Mouse (Mus musculus) G1E (cell line): Measurements from ENCODE around the gene Vav3. TPM values are rescaled to one million over a fixed set of nuclear protein-coding genes. Genes with fewer than 3 reads are reported as not detected.

Experiments used
- ATAC-seq: 2 replicates; pipeline ENCODE4 v1.8.0; 2016; ENCODE audit warnings: mild to moderate bottlenecking; ENCODE audit not compliant: insufficient number of reproducible peaks, poor library complexity, low FRiP score, severe bottlenecking; ENCODE audit errors: extremely low read depth
- DNase-seq: peaks from one replicate; pipeline ENCODE4 v3.0.0; 2012; ENCODE audit warnings: low spot score
- H3K27me3 ChIP-seq: 2 replicates; pipeline ENCODE4 v1.6.1; 2012; ENCODE audit warnings: mild to moderate bottlenecking, low read length, inconsistent platforms; ENCODE audit not compliant: insufficient read depth
- H3K36me3 ChIP-seq: replicated peaks from 2 replicates; pipeline ENCODE3; 2012; ENCODE audit warnings: mild to moderate bottlenecking, inconsistent platforms
- H3K4me1 ChIP-seq: 2 replicates; pipeline ENCODE4 v1.6.1; 2012; ENCODE audit warnings: low read depth, low read length, inconsistent platforms, mixed read lengths; ENCODE audit not compliant: insufficient read depth
- H3K4me3 ChIP-seq: 2 replicates; pipeline ENCODE4 v1.5.1; 2012; ENCODE audit warnings: low read depth, mild to moderate bottlenecking, inconsistent platforms, low read length, moderate library complexity, mixed read lengths
- H3K9me3 ChIP-seq: replicated peaks from 2 replicates; pipeline ENCODE4 v1.6.1; 2012; ENCODE audit warnings: inconsistent platforms
- CTCF ChIP-seq: IDR thresholded peaks from 2 replicates; pipeline ENCODE4 v1.5.1; 2012; ENCODE audit warnings: low read depth, low read length, inconsistent platforms, mixed read lengths
- GATA1 ChIP-seq: IDR thresholded peaks from 2 replicates; pipeline ENCODE4 v1.6.1; 2012; ENCODE audit warnings: borderline replicate concordance, low read length, inconsistent platforms, mixed read lengths
- GATA2 ChIP-seq: IDR thresholded peaks from 2 replicates; pipeline ENCODE4 v1.6.1; 2012; ENCODE audit warnings: low read depth, low read length, inconsistent platforms, borderline replicate concordance
- POLR2AphosphoS5 ChIP-seq: IDR thresholded peaks from 2 replicates; pipeline ENCODE4 v1.6.1; 2012; ENCODE audit warnings: low read depth, low read length, inconsistent platforms; ENCODE audit not compliant: insufficient replicate concordance
- TAL1 ChIP-seq: conservative IDR thresholded peaks from 2 replicates; pipeline ENCODE4 v1.6.1; 2012; ENCODE audit warnings: low read depth, low read length, inconsistent platforms, mixed read lengths
- polyA plus RNA-seq: library from polyadenylated mRNA; stranded (reverse); fragments of >175 nt; gene quantifications from 2 replicates; pipeline ENCODE4 v1.2.3, GENCODE M21; 2012
- total RNA-seq, 2 experiments: library from RNA; stranded (forward) in 1 of 2; stranded (reverse) in 1 of 2; fragments of 200-1000 nt in 1 of 2; fragments of >200 nt in 1 of 2; fragmentation: Nextera tagmentation in 1 of 2; gene quantifications; 2 replicates each; pipeline ENCODE4 v1.2.3; 2014 to 2017

The Vav3 gene
- total and polyA plus RNA-seq, 3 experiments, result 0.05 TPM; not detected in 2

- no peak for ATAC-seq
- Histone ChIP-seq H3K36me3 (no peaks in the 10 kb centered on the region), H3K4me1 (no peaks in the 10 kb centered on the region), H3K27me3 (no peaks in the 10 kb centered on the region), H3K4me3 (no peak overlapping the region), H3K9me3 (peaks cover 24% of the 10 kb centered on the region)
- DNase-seq, result no peak
- TF ChIP-seq POLR2AphosphoS5, result no peak
- no peak for TF ChIP-seq GATA1
- no peak for TF ChIP-seq GATA2
- no peak for TF ChIP-seq TAL1
- no peak for TF ChIP-seq CTCF
Observed at GRCm38 (mm10) chr3:109573549-109574146, 233.2 kb downstream of the Vav3 start.

- TF ChIP-seq CTCF (no peak), TAL1 (no peak), POLR2AphosphoS5 (no peak), GATA2 (no peak), GATA1 (no peak)
- peaks cover 26% of the 10 kb centered on the region for H3K9me3 ChIP-seq
- no peaks in the 10 kb centered on the region for H3K4me1 ChIP-seq
- no peaks in the 10 kb centered on the region for H3K27me3 ChIP-seq
- ATAC-seq (no peak), DNase-seq (no peak)
- no peaks in the 10 kb centered on the region for H3K36me3 ChIP-seq
- H3K4me3 ChIP-seq, result no peak overlapping the region
Observed at GRCm38 (mm10) chr3:109574161-109574560, 233.7 kb downstream of the Vav3 start.

- Histone ChIP-seq H3K4me1 (no peaks in the 10 kb centered on the region), H3K36me3 (no peaks in the 10 kb centered on the region), H3K27me3 (no peaks in the 10 kb centered on the region), H3K9me3 (peaks cover 17% of the 10 kb centered on the region), H3K4me3 (no peak overlapping the region)
- no peak for DNase-seq
- TF ChIP-seq TAL1 (no peak), CTCF (no peak), GATA1 (no peak)
- no peak for ATAC-seq
Observed at GRCm38 (mm10) chr3:109578347-109578746, 237.9 kb downstream of the Vav3 start.

- peaks cover 15% of the 10 kb centered on the region for H3K9me3 ChIP-seq
- no peak overlapping the region for H3K4me3 ChIP-seq
- H3K4me1 ChIP-seq, result no peaks in the 10 kb centered on the region
- H3K27me3 ChIP-seq, result no peaks in the 10 kb centered on the region
- ATAC-seq (no peak), DNase-seq (no peak)
- no peaks in the 10 kb centered on the region for H3K36me3 ChIP-seq
- TF ChIP-seq TAL1 (no peak), POLR2AphosphoS5 (no peak), CTCF (no peak), GATA1 (no peak)
Observed at GRCm38 (mm10) chr3:109578983-109579382, 238.5 kb downstream of the Vav3 start.

- TF ChIP-seq TAL1 (no peak), CTCF (no peak)
Observed at GRCm38 (mm10) chr3:109585946-109586345, 245.5 kb downstream of the Vav3 start.

GRCm38 (mm10) chr3:109592970-109593369, 252.5 kb downstream of the Vav3 start:
- Histone ChIP-seq H3K9me3 (peaks cover 16% of the 10 kb centered on the region), H3K27me3 (no peaks in the 10 kb centered on the region), H3K4me3 (no peak overlapping the region), H3K36me3 (no peaks in the 10 kb centered on the region), H3K4me1 (no peaks in the 10 kb centered on the region)
- DNase-seq (no peak), ATAC-seq (no peak)
- no peak for TF ChIP-seq GATA2
- no peak for TF ChIP-seq POLR2AphosphoS5
- no peak for TF ChIP-seq CTCF
- TF ChIP-seq GATA1, result no peak
- TF ChIP-seq TAL1, result no peak

More at GRCm38 (mm10) chr3:109585946-109586345, 245.5 kb downstream of the Vav3 start:
- H3K4me3 ChIP-seq, result no peak overlapping the region
- H3K4me1 ChIP-seq, result no peaks in the 10 kb centered on the region
- H3K27me3 ChIP-seq, result no peaks in the 10 kb centered on the region
- ATAC-seq, result no peak
- H3K9me3 ChIP-seq, result no peaks in the 10 kb centered on the region
- DNase-seq, result no peak
- H3K36me3 ChIP-seq, result no peaks in the 10 kb centered on the region

- no peaks in the 10 kb centered on the region for H3K36me3 ChIP-seq
- TF ChIP-seq GATA2 (no peak), GATA1 (no peak), POLR2AphosphoS5 (no peak), CTCF (no peak), TAL1 (no peak)
- ATAC-seq (no peak), DNase-seq (no peak)
- H3K4me3 ChIP-seq, result no peak overlapping the region
- no peaks in the 10 kb centered on the region for H3K4me1 ChIP-seq
- H3K27me3 ChIP-seq, result no peaks in the 10 kb centered on the region
- peaks cover 16% of the 10 kb centered on the region for H3K9me3 ChIP-seq
Observed at GRCm38 (mm10) chr3:109596084-109596483, 255.6 kb downstream of the Vav3 start.
